Mouse (Mus musculus) heart, adult 2 months (tissue): ENCODE results near the gene Pkmyt1.

ENCODE experiments used
- CTCF ChIP-seq: fragments of 200-600 bp; IDR thresholded peaks from 2 replicates; pipeline ENCODE4 v1.8.1; 2022; ENCODE audit warnings: antibody characterized with exemption, mild to moderate bottlenecking, moderate library complexity
- EP300 ChIP-seq: fragments of 200-500 bp; IDR thresholded peaks from 2 replicates; pipeline ENCODE4 v1.6.1; 2011; ENCODE audit warnings: low read depth, low read length, control low read depth; ENCODE audit not compliant: insufficient read depth
- POLR2A ChIP-seq: fragments of 200-500 bp; IDR thresholded peaks from 2 replicates; pipeline ENCODE4 v1.6.1; 2011; ENCODE audit warnings: mild to moderate bottlenecking, low read depth, low read length, control low read depth; ENCODE audit not compliant: insufficient read depth

GRCm38 (mm10) chr17:23717003-23717402 is 9.1 kb upstream of the Pkmyt1 start:
- no peak for TF ChIP-seq CTCF
- TF ChIP-seq POLR2A: no peak
- TF ChIP-seq EP300: no peak
